Mouse (Mus musculus) CH12F3 (cell line): Measurements from ENCODE around the gene Zc3h4.

ENCODE experiments used
- in situ Hi-C: fragments of 300-500 bp; cut with MboI; formaldehyde crosslinking; loops from 2 replicates; pipeline ENCODE4 v1.14.3; 2020; ENCODE audit warnings: low sequenced_read_pairs

Zc3h4 gene

GRCm38 (mm10) chr7:16426129-16426729 lies 25.5 kb downstream of the Zc3h4 start:
- in situ Hi-C loops: no loop called here

- in situ Hi-C loops: no loop called here
Measured at GRCm38 (mm10) chr7:16433352-16433971, 32.8 kb downstream of the Zc3h4 start.

GRCm38 (mm10) chr7:16435088-16435487 lies 34.4 kb downstream of the Zc3h4 start:
- in situ Hi-C loops: no loop called here

GRCm38 (mm10) chr7:16441241-16441640 lies 40.5 kb downstream of the Zc3h4 start:
- in situ Hi-C loops: no loop called here

GRCm38 (mm10) chr7:16451656-16452055 lies 50.9 kb downstream of the Zc3h4 start:
- in situ Hi-C loops: no loop called here

- in situ Hi-C loops: no loop called here
Measured at GRCm38 (mm10) chr7:16452587-16453073, 51.9 kb downstream of the Zc3h4 start, which contains the start of gene Tmem160. Gene Tmem160, plus strand, starts transcription at chr7:16452779.

- in situ Hi-C loops: no loop called here
Measured at GRCm38 (mm10) chr7:16453118-16453711, 52.5 kb downstream of the Zc3h4 start.

GRCm38 (mm10) chr7:16455016-16455415 lies 54.3 kb downstream of the Zc3h4 start:
- in situ Hi-C loops: no loop called here

GRCm38 (mm10) chr7:16456289-16456688 lies 55.6 kb downstream of the Zc3h4 start:
- in situ Hi-C loops: no loop called here

GRCm38 (mm10) chr7:16460566-16460965 lies 59.9 kb downstream of the Zc3h4 start:
- in situ Hi-C loops: no loop called here

- in situ Hi-C loops: no loop called here
Measured at GRCm38 (mm10) chr7:16461151-16461550, 60.4 kb downstream of the Zc3h4 start.

GRCm38 (mm10) chr7:16461705-16462104 lies 61.0 kb downstream of the Zc3h4 start:
- in situ Hi-C loops: no loop called here

GRCm38 (mm10) chr7:16463214-16463613 lies 62.5 kb downstream of the Zc3h4 start:
- in situ Hi-C loops: no loop called here

GRCm38 (mm10) chr7:16465160-16465559 lies 64.5 kb downstream of the Zc3h4 start:
- in situ Hi-C loops: no loop called here

- in situ Hi-C loops: no loop called here
Measured at GRCm38 (mm10) chr7:16465568-16465967, 64.9 kb downstream of the Zc3h4 start.

GRCm38 (mm10) chr7:16466565-16466964 lies 65.9 kb downstream of the Zc3h4 start:
- in situ Hi-C loops: no loop called here

- in situ Hi-C loops: no loop called here
Measured at GRCm38 (mm10) chr7:16468115-16468514, 67.4 kb downstream of the Zc3h4 start.

GRCm38 (mm10) chr7:16471549-16471948 lies 70.8 kb downstream of the Zc3h4 start:
- in situ Hi-C loops: no loop called here

GRCm38 (mm10) chr7:16472116-16472709 lies 71.5 kb downstream of the Zc3h4 start:
- in situ Hi-C loops: no loop called here

- in situ Hi-C loops: no loop called here
Measured at GRCm38 (mm10) chr7:16473847-16474246, 73.1 kb downstream of the Zc3h4 start.

- in situ Hi-C loops: no loop called here
Measured at GRCm38 (mm10) chr7:16474445-16474844, 73.7 kb downstream of the Zc3h4 start.

GRCm38 (mm10) chr7:16475321-16475720 lies 74.6 kb downstream of the Zc3h4 start:
- in situ Hi-C loops: no loop called here
